Mouse (Mus musculus) heart, postnatal 36 days (tissue): ENCODE measurements around the gene Evx2. TPM values are rescaled to one million over a fixed set of nuclear protein-coding genes. Genes with fewer than 3 reads are reported as not detected.
A peak's percentile ranks its signal among the peaks of the same experiment; 100 is the strongest.

ENCODE experiments used
- DNase-seq, 2 experiments: peaks; one replicate each; pipeline ENCODE4 v3.0.0; 2021 to 2022
- intact Hi-C: fragments of 180-260 bp; cut with DNase I; formaldehyde crosslinking; loops from one replicate; pipeline ENCODE4 v1.15.1; 2025
- total RNA-seq, 2 experiments: library from RNA; stranded (reverse); gene quantifications; 2 replicates each; pipeline ENCODE4 v1.2.3; 2021

Evx2 gene
- total RNA-seq: not detected

- DNase-seq: no peak
- intact Hi-C loops: loop anchor here (2.0 to 5.0 kb wide), 2 partner anchors 82 to 359 kb away; partner anchors contain the start of gene Lnpk
These were observed at the start of gene Evx2 for GRCm38 (mm10) chr2:74659507-74660005. Gene Evx2, minus strand, starts transcription at chr2:74659557.

GRCm38 (mm10) chr2:74708676-74709075, 49.3 kb upstream of the Evx2 start:
- DNase-seq: no peak
- intact Hi-C loops: loop anchor here (10.0 kb wide), 2 partner anchors 536 to 1076 kb away; no protein-coding TSS in a partner anchor

GRCm38 (mm10) chr2:74707599-74707998, 48.2 kb upstream of the Evx2 start:
- no peak for DNase-seq
- intact Hi-C loops: loop anchor here (10.0 kb wide), 2 partner anchors 537 to 1077 kb away; no protein-coding TSS in a partner anchor

- no peak for DNase-seq
- intact Hi-C loops: loop anchor here (10.0 kb wide), 2 partner anchors 538 to 1078 kb away; no protein-coding TSS in a partner anchor
These were observed 47.1 kb upstream of the Evx2 start for GRCm38 (mm10) chr2:74706393-74706960.

GRCm38 (mm10) chr2:74705467-74706089, 46.2 kb upstream of the Evx2 start:
- DNase-seq: no peak
- intact Hi-C loops: loop anchor here (10.0 kb wide), 2 partner anchors 539 to 1079 kb away; no protein-coding TSS in a partner anchor

GRCm38 (mm10) chr2:74704999-74705466, 45.7 kb upstream of the Evx2 start:
- DNase-seq: no peak
- intact Hi-C loops: loop anchor here (5.0 to 10.0 kb wide), 4 partner anchors 257 to 1080 kb away; no protein-coding TSS in a partner anchor

- DNase-seq: no peak
These were observed 45.1 kb upstream of the Evx2 start, which contains the start of gene Hoxd8 for GRCm38 (mm10) chr2:74704393-74704998. Gene Hoxd8, plus strand, starts transcription at chr2:74704615.

GRCm38 (mm10) chr2:74703720-74704392, 44.5 kb upstream of the Evx2 start:
- intact Hi-C loops: loop anchor here (2.0 to 10.0 kb wide), 5 partner anchors 258 to 1081 kb away; no protein-coding TSS in a partner anchor
- no peak for DNase-seq

More at GRCm38 (mm10) chr2:74704393-74704998, 45.1 kb upstream of the Evx2 start, which contains the start of gene Hoxd8:
- intact Hi-C loops: loop anchor here (5.0 to 10.0 kb wide), 4 partner anchors 258 to 1080 kb away; no protein-coding TSS in a partner anchor

- DNase-seq: no peak
- intact Hi-C loops: loop anchor here (2.0 to 10.0 kb wide), 5 partner anchors 259 to 1081 kb away; no protein-coding TSS in a partner anchor
These were observed 44.0 kb upstream of the Evx2 start for GRCm38 (mm10) chr2:74703317-74703716.

GRCm38 (mm10) chr2:74702820-74703219, 43.5 kb upstream of the Evx2 start:
- intact Hi-C loops: loop anchor here (1.0 to 10.0 kb wide), 8 partner anchors 259 to 1082 kb away; no protein-coding TSS in a partner anchor
- DNase-seq: no peak

GRCm38 (mm10) chr2:74701949-74702819, 42.8 kb upstream of the Evx2 start:
- peak; percentile 83 to 87 for DNase-seq
- intact Hi-C loops: loop anchor here (1.0 to 10.0 kb wide), 8 partner anchors 260 to 1083 kb away; no protein-coding TSS in a partner anchor

- intact Hi-C loops: loop anchor here (5.0 to 10.0 kb wide), 4 partner anchors 262 to 1084 kb away; no protein-coding TSS in a partner anchor
- DNase-seq: no peak
These were observed 41.3 kb upstream of the Evx2 start for GRCm38 (mm10) chr2:74700546-74701112.

GRCm38 (mm10) chr2:74699664-74700545, 40.5 kb upstream of the Evx2 start:
- intact Hi-C loops: loop anchor here (5.0 to 10.0 kb wide), 5 partner anchors 262 to 1425 kb away; partner anchors contain the start of gene Sp9

GRCm38 (mm10) chr2:74699053-74699430, 39.7 kb upstream of the Evx2 start:
- no peak for DNase-seq
- intact Hi-C loops: loop anchor here (10.0 kb wide), 1 partner anchor 1424 kb away; the partner anchor contains the start of gene Sp9

More at GRCm38 (mm10) chr2:74699664-74700545, 40.5 kb upstream of the Evx2 start:
- DNase-seq: no peak

GRCm38 (mm10) chr2:74698201-74699052, 39.1 kb upstream of the Evx2 start:
- intact Hi-C loops: loop anchor here (10.0 kb wide), 1 partner anchor 1424 kb away; the partner anchor contains the start of gene Sp9
- DNase-seq: no peak

- DNase-seq: no peak
- intact Hi-C loops: loop anchor here (10.0 kb wide), 1 partner anchor 1423 kb away; the partner anchor contains the start of gene Sp9
These were observed 38.3 kb upstream of the Evx2 start, which contains the start of gene Hoxd9 for GRCm38 (mm10) chr2:74697567-74698121. Gene Hoxd9, plus strand, starts transcription at chr2:74697727.
